In the genomic region with DNA sequence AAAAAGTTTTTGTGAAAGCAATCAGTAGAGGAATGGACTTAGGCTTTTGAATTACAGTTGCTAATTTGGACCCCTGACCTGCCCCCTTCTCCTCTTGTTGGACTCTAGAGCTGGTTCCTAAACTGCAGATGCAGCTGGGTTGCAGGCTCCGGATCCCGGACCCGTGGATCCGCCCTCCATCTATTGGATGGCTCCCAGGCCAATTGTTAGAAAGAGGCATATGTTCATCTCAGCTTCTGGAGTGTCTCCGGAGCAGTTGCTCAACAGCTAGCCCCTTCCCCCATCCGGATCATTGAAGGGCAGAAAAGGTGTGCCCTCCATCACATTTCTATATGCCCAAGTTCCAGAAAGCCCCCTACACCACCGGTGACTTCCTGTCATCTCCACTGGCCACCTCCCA, we compare ENCODE assay signal across 9 mouse cellular contexts. TPM values are rescaled to one million over a fixed set of nuclear protein-coding genes. Genes with fewer than 3 reads are reported as not detected.
A peak's percentile ranks its signal among the peaks of the same experiment; 100 is the strongest.
DNase-seq lines count a peak whose midpoint lies in the region; ATAC-seq and TF ChIP-seq lines count a peak whose summit lies in the region.
"Had no signal": no experiment of that assay in that cellular context is flagged by ENCODE, and none has a peak within 500 bp of the region (broad histone marks: within the 10 kb centered on the region; RNA-seq: fewer than 3 reads in every experiment).

No protein-coding gene starts in this region.

- H3K36me3 ChIP-seq in embryonic facial prominence, embryonic 12.5 days = no peaks in the 10 kb centered on the region
- no peaks in the 10 kb centered on the region for H3K36me3 ChIP-seq in intestine, embryonic 15.5 days
- no peaks in the 10 kb centered on the region for H3K36me3 ChIP-seq in stomach, embryonic 15.5 days
- H3K36me3 ChIP-seq in thymus, adult 2 months (ENCODE audit: control insufficient read depth, insufficient read depth, low read length) = no peaks in the 10 kb centered on the region

- 17% methylated on average over 7 of the region's 7 CpGs for WGBS in embryonic facial prominence, embryonic 12.5 days
- WGBS in intestine, embryonic 15.5 days = 24% methylated on average over 7 of the region's 7 CpGs
- 24% methylated on average over 7 of the region's 7 CpGs for WGBS in stomach, embryonic 15.5 days
- WGBS in thymus, adult 2 months = 18% methylated on average over 7 of the region's 7 CpGs

- no peaks in the 10 kb centered on the region for H3K4me1 ChIP-seq in embryonic facial prominence, embryonic 12.5 days
- H3K4me1 ChIP-seq in intestine, embryonic 15.5 days (replicated peaks) = no peaks in the 10 kb centered on the region
- H3K4me1 ChIP-seq in stomach, embryonic 15.5 days = no peaks in the 10 kb centered on the region; the same call in 1 of the 2 replicates
- H3K4me1 ChIP-seq in thymus, adult 2 months (replicated peaks; ENCODE audit: control insufficient read depth, insufficient read depth, low read length) = peaks cover 2% of the 10 kb centered on the region; the same call in 1 of the 2 replicates

- no peak for ATAC-seq in frontal cortex, adult (ENCODE audit: low TSS enrichment)
- no peak for ATAC-seq in embryonic facial prominence, embryonic 12.5 days (ENCODE audit: insufficient number of reproducible peaks, insufficient read depth, low FRiP score, low TSS enrichment)
- ATAC-seq in intestine, embryonic 15.5 days = no peak
- no peak for ATAC-seq in stomach, embryonic 15.5 days (ENCODE audit: insufficient read depth, low FRiP score, low read depth)

- peaks cover 42% of the 10 kb centered on the region for H3K27me3 ChIP-seq in embryonic facial prominence, embryonic 12.5 days
- H3K27me3 ChIP-seq in intestine, embryonic 15.5 days (replicated peaks) = peaks cover 29% of the 10 kb centered on the region
- peaks cover 40% of the 10 kb centered on the region for H3K27me3 ChIP-seq in stomach, embryonic 15.5 days (replicated peaks)
- peaks cover 5% of the 10 kb centered on the region; the same call in 1 of the 2 replicates for H3K27me3 ChIP-seq in thymus, adult 2 months (ENCODE audit: control insufficient read depth, insufficient read depth, low read length)

- TF ChIP-seq POLR2A in thymus, adult 2 months (IDR thresholded peaks at IDR 0.05; ENCODE audit: control insufficient read depth, extremely low read depth, insufficient read depth, low read length, poor library complexity) = no peak

- no peaks in the 10 kb centered on the region for H3K9me3 ChIP-seq in embryonic facial prominence, embryonic 12.5 days
- H3K9me3 ChIP-seq in intestine, embryonic 15.5 days = no peaks in the 10 kb centered on the region
- no peaks in the 10 kb centered on the region for H3K9me3 ChIP-seq in stomach, embryonic 15.5 days

- H3K4me2 ChIP-seq in embryonic facial prominence, embryonic 12.5 days (replicated peaks) = peak overlapping the region; percentile 36
- H3K4me2 ChIP-seq in intestine, embryonic 15.5 days (replicated peaks) = peak overlapping the region; percentile 36
- H3K4me2 ChIP-seq in stomach, embryonic 15.5 days = peak overlapping the region; percentile 37

- H3K27ac ChIP-seq in embryonic facial prominence, embryonic 12.5 days = no peak overlapping the region
- H3K27ac ChIP-seq in intestine, embryonic 15.5 days = no peak overlapping the region
- H3K27ac ChIP-seq in stomach, embryonic 15.5 days = no peak overlapping the region
- H3K27ac ChIP-seq in thymus, adult 2 months (ENCODE audit: control insufficient read depth, insufficient read depth, low read length) = no peak overlapping the region
- H3K27ac ChIP-seq: left cerebral cortex, adult 2 months had no signal

- H3K9ac ChIP-seq in embryonic facial prominence, embryonic 12.5 days = no peak overlapping the region
- H3K9ac ChIP-seq in intestine, embryonic 15.5 days = no peak overlapping the region
- H3K9ac ChIP-seq in stomach, embryonic 15.5 days = no peak overlapping the region

- H3K4me3 ChIP-seq in embryonic facial prominence, embryonic 12.5 days = no peak overlapping the region
- no peak overlapping the region for H3K4me3 ChIP-seq in intestine, embryonic 15.5 days (replicated peaks)
- 0 out of 2 replicates have a peak overlapping the region, but pooled peaks have one; percentile 3 for H3K4me3 ChIP-seq in stomach, embryonic 15.5 days (replicated peaks)
- H3K4me3 ChIP-seq in thymus, adult 2 months (ENCODE audit: control insufficient read depth, insufficient read depth, low read length) = no peak overlapping the region
- H3K4me3 ChIP-seq: left cerebral cortex, adult 2 months had no signal

- TF ChIP-seq CTCF in thymus, adult 2 months (IDR thresholded peaks at IDR 0.05; ENCODE audit: borderline replicate concordance, control insufficient read depth, extremely low read depth, insufficient read depth, low read length, poor library complexity) = no peak

- DNase-seq in frontal cortex, postnatal 10 days (ENCODE audit: low spot score in 2 of 2) = peak; percentile 5 to 13
- DNase-seq in Muller cell, postnatal 12 days (ENCODE audit: inconsistent ontology term) = peak; percentile 27
- DNase-seq in lung, postnatal 14 days = peak; percentile 3
- DNase-seq in thymus, adult 2 months = no peak

RNA-seq across cellular contexts. Expression of a gene that starts 1.9 kb away (rescaled TPM):
- 30.2 and 32.1 TPM in 2 replicates for polyA plus RNA-seq in embryonic facial prominence, embryonic 12.5 days (2016; fragmentation: Nextera tagmentation; extraction: Ambion mirVana)
- 7.1 and 7.4 TPM in 2 replicates for polyA plus RNA-seq in intestine, embryonic 15.5 days (2015; fragmentation: Nextera tagmentation; extraction: Ambion mirVana)
- 10.1 and 12.5 TPM in 2 replicates for polyA plus RNA-seq in stomach, embryonic 15.5 days (2015; fragmentation: Nextera tagmentation; extraction: Ambion mirVana)
- polyA plus RNA-seq in thymus, adult 2 months (2012; rRNA removed) = 1.4 and 2.0 TPM in 2 replicates
